5 mouse cellular contexts compared by ENCODE assay signal in the genomic region with DNA sequence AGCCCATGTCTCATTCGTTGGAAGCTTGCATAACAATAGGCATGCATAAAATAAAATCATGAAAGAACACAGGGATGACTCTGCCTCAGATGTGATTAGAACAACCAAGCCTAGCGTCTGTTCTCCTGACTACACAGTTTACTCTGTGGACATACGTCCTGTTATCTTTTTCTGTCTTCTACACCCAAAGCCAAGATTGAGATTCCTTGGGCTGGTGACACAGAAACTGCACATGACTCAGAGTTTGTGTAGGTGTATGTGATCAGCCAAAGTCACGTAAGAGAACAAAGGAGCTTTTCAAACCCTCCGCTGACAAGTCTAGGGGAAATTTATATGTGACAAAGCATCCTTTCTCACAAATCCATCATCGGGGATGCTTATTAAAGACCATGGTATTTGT.
"Had no signal": no experiment of that assay in that cellular context is flagged by ENCODE, and none has a peak within 500 bp of the region (broad histone marks: within the 10 kb centered on the region; RNA-seq: fewer than 3 reads in every experiment).

No protein-coding gene starts in this region.

- DNase-seq: kidney, adult 18-20 months; kidney, postnatal 10 days; lung, postnatal 14 days; thymus, adult 18-20 months; thymus, postnatal 14 days had no signal
